Mouse (Mus musculus): ENCODE results near the gene Ttbk1. TPM values are rescaled to one million over a fixed set of nuclear protein-coding genes. Genes with fewer than 3 reads are reported as not detected.

Gene Ttbk1
- polyA plus RNA-seq, 1 experiment from 2014 or later, result 0.32 TPM

DNA sequence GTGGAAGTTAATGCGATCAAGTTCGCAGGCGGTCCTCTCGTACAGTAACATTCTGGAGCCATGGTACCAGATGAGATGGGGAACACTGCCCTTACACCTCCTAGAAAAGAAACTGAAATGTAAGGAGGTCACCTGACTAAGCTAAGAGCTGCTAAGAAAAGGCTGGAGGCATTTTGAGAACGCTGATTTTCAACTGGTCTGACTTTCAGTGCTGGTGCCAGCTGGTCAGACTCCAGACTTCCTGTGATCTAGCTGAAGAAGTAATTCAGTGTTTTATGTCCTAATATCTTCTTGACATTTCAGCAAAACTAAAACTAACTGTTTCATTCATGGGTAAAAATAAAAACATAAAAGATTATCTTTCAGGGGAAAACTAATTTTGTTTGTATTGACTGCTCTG, 68.8 kb downstream of the Ttbk1 start:
- ATAC-seq (replicated peaks; ENCODE audit: low FRiP score, low TSS enrichment, low read depth) (no peak), DNase-seq (ENCODE audit: low spot score) (no peak)
- Histone ChIP-seq H3K4me2 (ENCODE audit: low read length) (no peak overlapping the region), H3K27me3 (replicated peaks; ENCODE audit: control insufficient read depth, insufficient read depth, low read length) (no peaks in the 10 kb centered on the region), H3K4me3 (ENCODE audit: low read depth, low read length) (no peak overlapping the region), H3K9me3 (ENCODE audit: control insufficient read depth, low read length) (no peaks in the 10 kb centered on the region), H3K4me1 (replicated peaks; ENCODE audit: control insufficient read depth, insufficient read depth, low read length) (no peaks in the 10 kb centered on the region), H3K9ac (ENCODE audit: low read length) (no peak overlapping the region), H3K36me3 (ENCODE audit: control insufficient read depth, insufficient read depth, low read length) (peaks cover 9% of the 10 kb centered on the region; the same call in 1 of the 2 replicates), H3K27ac (ENCODE audit: low read depth) (no peak overlapping the region)
- 73% methylated on average over 5 of the region's 5 CpGs for WGBS

GRCm38 (mm10) chr17:46408478-46408877, 79.0 kb downstream of the Ttbk1 start:
- H3K9me3 ChIP-seq (ENCODE audit: control insufficient read depth, low read length), result no peaks in the 10 kb centered on the region
- WGBS, result 38% methylated on average over 3 of the region's 3 CpGs
- DNase-seq (ENCODE audit: low spot score) (no peak), ATAC-seq (replicated peaks; ENCODE audit: low FRiP score, low TSS enrichment, low read depth) (no peak)
- H3K27ac ChIP-seq (ENCODE audit: low read depth), result no peak overlapping the region
- no peak overlapping the region for H3K4me3 ChIP-seq (ENCODE audit: low read depth, low read length)
- H3K4me2 ChIP-seq (ENCODE audit: low read length), result no peak overlapping the region
- no peaks in the 10 kb centered on the region for H3K4me1 ChIP-seq (replicated peaks; ENCODE audit: control insufficient read depth, insufficient read depth, low read length)
- H3K9ac ChIP-seq (ENCODE audit: low read length), result no peak overlapping the region
- no peaks in the 10 kb centered on the region for H3K27me3 ChIP-seq (replicated peaks; ENCODE audit: control insufficient read depth, insufficient read depth, low read length)
- peaks cover 80% of the 10 kb centered on the region for H3K36me3 ChIP-seq (ENCODE audit: control insufficient read depth, insufficient read depth, low read length)

- ATAC-seq (replicated peaks; ENCODE audit: low FRiP score, low TSS enrichment, low read depth) (no peak), DNase-seq (ENCODE audit: low spot score) (no peak)
- no peaks in the 10 kb centered on the region for H3K27me3 ChIP-seq (replicated peaks; ENCODE audit: control insufficient read depth, insufficient read depth, low read length)
- H3K4me1 ChIP-seq (replicated peaks; ENCODE audit: control insufficient read depth, insufficient read depth, low read length), result no peaks in the 10 kb centered on the region
- H3K9me3 ChIP-seq (ENCODE audit: control insufficient read depth, low read length), result no peaks in the 10 kb centered on the region
- no peak overlapping the region for H3K4me2 ChIP-seq (ENCODE audit: low read length)
- peaks cover 54% of the 10 kb centered on the region for H3K36me3 ChIP-seq (ENCODE audit: control insufficient read depth, insufficient read depth, low read length)
- no peak overlapping the region for H3K27ac ChIP-seq (ENCODE audit: low read depth)
- no peak overlapping the region for H3K9ac ChIP-seq (ENCODE audit: low read length)
- WGBS, result 91% methylated on average over 1 of the region's 1 CpGs
- H3K4me3 ChIP-seq (ENCODE audit: low read depth, low read length), result no peak overlapping the region
Measured at GRCm38 (mm10) chr17:46394631-46395030, 92.8 kb downstream of the Ttbk1 start.

- no peak overlapping the region for H3K27ac ChIP-seq (ENCODE audit: low read depth)
- no peak for ATAC-seq (replicated peaks; ENCODE audit: low FRiP score, low TSS enrichment, low read depth)
- DNase-seq (ENCODE audit: low spot score), result peak; percentile 58
- no peak overlapping the region for H3K9ac ChIP-seq (ENCODE audit: low read length)
- H3K4me1 ChIP-seq (replicated peaks; ENCODE audit: control insufficient read depth, insufficient read depth, low read length), result no peaks in the 10 kb centered on the region
- no peak overlapping the region for H3K4me3 ChIP-seq (ENCODE audit: low read depth, low read length)
- H3K4me2 ChIP-seq (ENCODE audit: low read length), result no peak overlapping the region
- WGBS, result 47% methylated on average over 2 of the region's 2 CpGs
- no peaks in the 10 kb centered on the region for H3K27me3 ChIP-seq (replicated peaks; ENCODE audit: control insufficient read depth, insufficient read depth, low read length)
- no peaks in the 10 kb centered on the region for H3K9me3 ChIP-seq (ENCODE audit: control insufficient read depth, low read length)
- peaks cover 55% of the 10 kb centered on the region for H3K36me3 ChIP-seq (ENCODE audit: control insufficient read depth, insufficient read depth, low read length)
Measured at GRCm38 (mm10) chr17:46393012-46393411, 94.5 kb downstream of the Ttbk1 start.

Other genes with a start within 250 kb of the Ttbk1 start
- gene Polr1c, start 239.6 kb downstream of the Ttbk1 start, polyA plus RNA-seq (2014; fragmentation: Nextera tagmentation; extraction: Ambion mirVana), result 93.7 and 96.4 TPM in 2 replicates
- gene Yipf3, start 239.6 kb downstream of the Ttbk1 start, polyA plus RNA-seq (2014; fragmentation: Nextera tagmentation; extraction: Ambion mirVana), result 102 and 112 TPM in 2 replicates
- 0.55 and 0.65 TPM in 2 replicates for gene Lrrc73, start 234.1 kb downstream of the Ttbk1 start, polyA plus RNA-seq (2014; fragmentation: Nextera tagmentation; extraction: Ambion mirVana)
- gene Tjap1, start 204.6 kb downstream of the Ttbk1 start, polyA plus RNA-seq (2014; fragmentation: Nextera tagmentation; extraction: Ambion mirVana), result 32.4 and 35.7 TPM in 2 replicates
- 0.19 and 0.58 TPM in 2 replicates for gene Dlk2, start 190.3 kb downstream of the Ttbk1 start, polyA plus RNA-seq (2014; fragmentation: Nextera tagmentation; extraction: Ambion mirVana)
- gene Abcc10, start 159.3 kb downstream of the Ttbk1 start, polyA plus RNA-seq (2014; fragmentation: Nextera tagmentation; extraction: Ambion mirVana), result 5.4 and 5.6 TPM in 2 replicates
- 8.5 and 14.6 TPM in 2 replicates for gene Zfp318, start 103.9 kb downstream of the Ttbk1 start, polyA plus RNA-seq (2014; fragmentation: Nextera tagmentation; extraction: Ambion mirVana)
- gene Crip3, start 58.7 kb downstream of the Ttbk1 start, polyA plus RNA-seq (2014; fragmentation: Nextera tagmentation; extraction: Ambion mirVana), result 0.57 and 0.67 TPM in 2 replicates
- not detected in 2 replicates for gene Slc22a7, start 49.2 kb downstream of the Ttbk1 start, polyA plus RNA-seq (2014; fragmentation: Nextera tagmentation; extraction: Ambion mirVana)
- 58.4 and 64.4 TPM in 2 replicates for gene Dnph1, start 9.0 kb upstream of the Ttbk1 start, polyA plus RNA-seq (2014; fragmentation: Nextera tagmentation; extraction: Ambion mirVana)
- gene Cul9, start 58.7 kb upstream of the Ttbk1 start, polyA plus RNA-seq (2014; fragmentation: Nextera tagmentation; extraction: Ambion mirVana), result 3.8 and 3.9 TPM in 2 replicates
- gene Srf, start 68.5 kb upstream of the Ttbk1 start, polyA plus RNA-seq (2014; fragmentation: Nextera tagmentation; extraction: Ambion mirVana), result 11.9 and 12.4 TPM in 2 replicates
- 54.0 and 56.6 TPM in 2 replicates for gene Ptk7, start 141.8 kb upstream of the Ttbk1 start, polyA plus RNA-seq (2014; fragmentation: Nextera tagmentation; extraction: Ambion mirVana)
- 42.1 and 45.7 TPM in 2 replicates for gene Klc4, start 158.3 kb upstream of the Ttbk1 start, polyA plus RNA-seq (2014; fragmentation: Nextera tagmentation; extraction: Ambion mirVana)
- gene Mrpl2, start 158.6 kb upstream of the Ttbk1 start, polyA plus RNA-seq (2014; fragmentation: Nextera tagmentation; extraction: Ambion mirVana), result 134 and 144 TPM in 2 replicates
- gene Cul7, start 162.7 kb upstream of the Ttbk1 start, polyA plus RNA-seq (2014; fragmentation: Nextera tagmentation; extraction: Ambion mirVana), result 43.4 and 43.7 TPM in 2 replicates
- gene Rrp36, start 186.7 kb upstream of the Ttbk1 start, polyA plus RNA-seq (2014; fragmentation: Nextera tagmentation; extraction: Ambion mirVana), result 49.1 and 57.7 TPM in 2 replicates
- 156 and 161 TPM in 2 replicates for gene Mea1, start 191.1 kb upstream of the Ttbk1 start, polyA plus RNA-seq (2014; fragmentation: Nextera tagmentation; extraction: Ambion mirVana)
- 109 and 110 TPM in 2 replicates for gene Klhdc3, start 193.2 kb upstream of the Ttbk1 start, polyA plus RNA-seq (2014; fragmentation: Nextera tagmentation; extraction: Ambion mirVana)
- 85.6 and 88.5 TPM in 2 replicates for gene Ppp2r5d, start 217.4 kb upstream of the Ttbk1 start, polyA plus RNA-seq (2014; fragmentation: Nextera tagmentation; extraction: Ambion mirVana)
- gene Pex6, start 223.8 kb upstream of the Ttbk1 start, polyA plus RNA-seq (2014; fragmentation: Nextera tagmentation; extraction: Ambion mirVana), result 18.3 and 20.8 TPM in 2 replicates
- gene Gnmt, start 241.5 kb upstream of the Ttbk1 start, polyA plus RNA-seq (2014; fragmentation: Nextera tagmentation; extraction: Ambion mirVana), result 0.23 and 1.5 TPM in 2 replicates

Data from intestine, embryonic 14.5 days (tissue).